Mouse (Mus musculus) MEL (cell line): ENCODE measurements around the gene Col4a2.

ENCODE experiments used
- CTCF ChIP-seq, 3 experiments: IDR thresholded peaks in 2 of 3; conservative IDR thresholded peaks in 1 of 3; 2 replicates each; pipeline ENCODE4 v1.5.1; 2011 to 2012; ENCODE audit warnings: low read length in 3 of 3, low read depth in 2 of 3, mild to moderate bottlenecking in 2 of 3, improper control_type of control experiment in 1 of 3, inconsistent platforms in 1 of 3, mixed read lengths in 1 of 3, moderate library complexity in 1 of 3; ENCODE audit not compliant: control insufficient read depth in 1 of 3, insufficient read depth in 1 of 3, poor library complexity in 1 of 3, severe bottlenecking in 1 of 3
- GATA1 ChIP-seq: IDR thresholded peaks from 2 replicates; pipeline ENCODE4 v1.6.1; 2011; ENCODE audit warnings: low read depth, low read length, improper control_type of control experiment
- MXI1 ChIP-seq: IDR thresholded peaks from 2 replicates; pipeline ENCODE4 v1.6.1; 2011; ENCODE audit warnings: mild to moderate bottlenecking, low read depth, low read length, improper control_type of control experiment
- POLR2A ChIP-seq, 2 experiments: IDR thresholded peaks; 2 replicates each; pipeline ENCODE4 v1.6.1; 2011 to 2012; ENCODE audit warnings: low read length in 2 of 2, mild to moderate bottlenecking in 2 of 2, control low read depth in 1 of 2, improper control_type of control experiment in 1 of 2, low read depth in 1 of 2, moderate library complexity in 1 of 2; ENCODE audit not compliant: control insufficient read depth in 1 of 2, insufficient read depth in 1 of 2, poor library complexity in 1 of 2
- POLR2AphosphoS2 ChIP-seq: IDR thresholded peaks from 2 replicates; pipeline ENCODE4 v1.6.1; 2011; ENCODE audit warnings: low read length, improper control_type of control experiment
- ZMIZ1 ChIP-seq: IDR thresholded peaks from 2 replicates; pipeline ENCODE4 v1.6.1; 2012; ENCODE audit warnings: low read depth, mild to moderate bottlenecking, inconsistent platforms, low read length, improper control_type of control experiment, moderate library complexity

GRCm38 (mm10) chr8:11464707-11464964 is 152.0 kb downstream of the Col4a2 start:
- TF ChIP-seq MXI1 (no peak), POLR2A (IDR thresholded peaks at IDR 0.05; ENCODE audit: control insufficient read depth in 1 of 2, insufficient read depth in 1 of 2, low read depth in 1 of 2, low read length in 2 of 2, poor library complexity in 1 of 2) (no peak), POLR2AphosphoS2 (no peak), GATA1 (no peak), ZMIZ1 (no peak), CTCF (IDR thresholded peaks at IDR 0.05 in 2 of 3, conservative IDR thresholded peaks at IDR 0.05 in 1 of 3; ENCODE audit: control insufficient read depth in 1 of 3, insufficient read depth in 1 of 3, low read depth in 2 of 3, low read length in 3 of 3, poor library complexity in 1 of 3, severe bottlenecking in 1 of 3) (no peak)
